Mouse (Mus musculus): ENCODE data around the gene Gabra5. TPM values are rescaled to one million over a fixed set of nuclear protein-coding genes. Genes with fewer than 3 reads are reported as not detected.

Gene Gabra5
- total RNA-seq (2021) = not detected

DNA sequence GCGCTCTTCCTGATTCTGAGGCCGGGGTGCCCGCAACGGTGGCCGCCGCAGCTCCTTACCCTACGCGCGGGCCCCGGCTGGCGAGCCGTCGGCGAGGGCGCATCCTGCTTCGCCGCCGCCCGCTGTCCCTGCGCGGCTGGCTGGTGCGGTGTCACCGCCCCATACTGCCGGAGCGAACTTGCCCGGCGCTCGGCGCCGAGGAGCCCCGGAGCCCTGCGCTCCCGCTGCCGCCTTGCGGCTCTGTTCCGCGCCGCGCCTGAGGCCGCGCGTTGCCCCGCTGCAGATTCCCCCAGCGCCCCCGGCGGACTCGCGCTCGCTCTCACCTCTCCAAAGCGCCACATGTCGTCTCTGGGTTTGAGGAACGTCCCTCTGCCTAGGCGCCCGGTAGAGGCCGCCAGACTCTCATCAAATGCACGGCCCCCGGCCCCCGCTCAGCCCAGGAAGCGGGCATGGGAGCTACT is at the start of gene Gabra5:
Gene Gabra5 (minus strand): TSS at position 379 of the 461 bp plus-strand sequence.
- peak in 1 of 2 experiments; percentile 1 for DNase-seq
- intact Hi-C loops (cut with DNase I) = no loop called here

DNA sequence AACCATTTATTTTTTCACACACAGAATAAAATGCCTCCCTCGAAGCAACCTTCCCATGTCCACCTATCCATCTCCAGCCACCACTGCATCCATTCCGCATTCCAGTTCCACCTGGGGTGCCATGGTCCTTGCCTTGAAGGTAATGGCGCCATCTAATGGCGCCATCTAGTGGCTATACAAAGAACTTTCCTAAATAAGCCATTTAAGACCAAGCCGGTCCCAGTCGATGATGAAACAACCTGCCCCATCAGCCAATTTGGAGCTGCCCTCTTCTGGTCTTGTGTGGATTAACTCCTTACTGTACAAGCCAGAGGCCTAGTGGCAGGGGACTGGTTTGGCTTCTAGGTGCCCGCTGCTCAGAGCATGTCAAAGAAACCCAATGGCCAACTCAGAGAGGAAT is 28.7 kb upstream of the Gabra5 start:
- intact Hi-C loops (cut with DNase I) = no loop called here
- DNase-seq = no peak

DNA sequence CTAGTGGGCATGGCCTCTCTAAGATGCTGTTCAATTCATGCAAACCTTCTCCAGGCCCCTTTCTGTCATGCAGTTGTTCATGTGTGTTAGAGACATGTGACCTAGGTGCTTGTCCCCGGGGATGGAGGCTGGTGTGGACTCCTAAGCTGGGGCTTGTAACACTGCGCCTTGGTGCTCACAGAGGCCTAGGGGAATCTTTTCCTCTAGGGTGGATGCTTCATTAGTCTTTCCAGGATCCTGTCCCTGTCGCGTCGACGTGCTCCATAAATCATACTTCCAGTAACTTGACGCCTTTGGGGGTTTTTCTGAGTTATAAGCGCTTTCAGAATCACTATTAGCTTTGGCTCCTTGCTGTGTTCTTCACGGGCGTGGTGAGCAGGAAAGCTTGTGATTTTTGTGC is 22.8 kb upstream of the Gabra5 start:
- intact Hi-C loops (cut with DNase I) = no loop called here
- DNase-seq = no peak

DNA sequence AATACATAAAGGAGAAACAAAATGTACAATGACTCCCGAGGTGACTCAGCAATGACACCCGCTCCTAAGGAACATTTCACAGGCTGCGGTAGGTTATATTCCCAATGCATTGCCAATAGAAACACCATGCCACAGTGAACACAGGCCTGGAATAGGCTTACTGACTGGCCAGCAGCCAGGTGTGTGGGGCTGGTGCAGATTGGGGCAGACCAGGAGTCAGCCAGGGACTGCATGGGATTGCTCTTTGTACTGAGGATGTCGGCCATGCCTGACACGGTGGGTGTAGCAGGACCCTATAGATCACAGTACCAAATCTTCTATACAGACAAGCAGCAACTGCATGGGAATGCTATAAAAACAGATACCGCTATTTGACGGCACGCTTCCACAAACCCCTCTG is 20.1 kb upstream of the Gabra5 start:
- intact Hi-C loops (cut with DNase I) = loop anchor here (10.0 kb wide), 1 partner anchor 495 kb away; no protein-coding TSS in a partner anchor
- DNase-seq = no peak

DNA sequence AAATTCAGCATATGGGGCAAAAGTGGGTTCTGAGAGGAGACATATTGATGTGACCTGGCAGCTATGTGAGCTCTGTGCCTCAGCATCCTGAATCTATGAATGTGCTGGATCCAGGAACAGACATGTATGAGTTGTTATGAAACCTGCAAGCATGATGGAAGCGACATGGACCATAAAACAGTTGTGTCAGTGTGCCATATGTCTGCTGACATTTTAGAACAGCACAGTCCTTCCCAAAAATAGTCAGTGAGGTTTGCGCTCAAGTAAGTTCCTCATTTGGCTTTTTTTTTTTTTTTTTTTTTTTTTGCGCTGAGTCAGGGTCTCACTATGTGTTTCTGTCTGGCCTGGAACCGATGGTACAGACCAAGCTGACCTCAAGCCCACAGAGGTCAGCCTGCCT is 19.6 kb upstream of the Gabra5 start:
- intact Hi-C loops (cut with DNase I) = loop anchor here (10.0 kb wide), 1 partner anchor 495 kb away; no protein-coding TSS in a partner anchor
- no peak for DNase-seq

DNA sequence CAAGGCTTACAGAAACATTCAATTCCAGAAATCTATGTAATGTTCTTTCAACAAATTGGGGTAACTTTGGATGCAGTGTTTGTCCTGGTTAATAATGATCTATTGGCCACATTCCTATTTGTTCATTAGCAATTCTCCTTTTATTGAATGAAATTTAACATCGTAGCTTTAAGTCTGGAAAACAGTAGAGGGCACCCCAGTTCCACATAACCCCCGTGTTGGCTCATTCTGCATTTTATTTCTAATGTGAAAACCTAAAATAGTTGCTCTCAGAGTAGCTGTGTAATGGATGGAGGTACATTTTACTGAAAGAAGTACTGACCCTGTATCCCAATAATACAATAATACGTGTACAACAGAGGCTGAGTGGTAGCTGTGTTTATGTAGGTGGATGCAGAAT is 3.1 kb upstream of the Gabra5 start:
- DNase-seq = peak in 1 of 2 experiments; percentile 7
- intact Hi-C loops (cut with DNase I) = no loop called here

DNA sequence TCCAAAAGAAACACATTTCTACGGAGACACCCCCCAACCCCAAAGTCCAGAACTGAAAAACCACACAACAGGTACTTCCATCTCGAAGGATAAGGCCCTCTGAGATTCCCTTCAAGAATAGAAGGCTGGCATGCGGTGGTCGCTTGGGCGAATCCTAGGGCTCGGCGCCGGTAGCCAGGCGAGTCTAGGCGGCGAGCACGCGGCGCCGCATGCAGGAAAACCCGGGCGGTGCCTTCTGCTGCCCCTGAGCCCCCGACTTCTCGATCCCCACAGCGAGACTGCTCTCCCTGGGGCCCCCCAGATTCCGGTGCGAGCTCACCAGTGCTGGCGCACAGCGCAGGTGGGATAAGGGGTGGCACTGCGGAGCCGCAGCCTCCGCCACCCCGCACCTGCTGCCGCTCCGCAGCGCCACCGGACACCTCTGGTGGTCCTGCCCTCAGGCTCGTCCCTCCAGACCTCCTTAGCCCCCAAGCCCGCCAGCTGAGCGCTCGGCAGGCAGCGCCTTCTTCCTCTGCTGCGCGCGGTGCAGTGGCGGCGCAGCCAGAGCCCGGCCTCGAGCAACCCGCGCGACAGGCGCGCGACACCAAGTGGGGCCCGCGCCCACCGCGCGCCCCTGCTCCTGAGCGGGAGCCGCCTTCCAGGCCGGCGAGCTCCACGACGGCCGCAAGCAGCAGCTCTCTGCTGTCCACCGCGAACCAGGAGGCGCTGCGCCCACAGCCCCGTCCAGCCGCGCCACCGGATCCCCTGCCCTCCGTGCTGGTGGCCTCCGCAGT is 813 bp downstream of the Gabra5 start:
- intact Hi-C loops (cut with DNase I) = no loop called here
- no peak for DNase-seq

DNA sequence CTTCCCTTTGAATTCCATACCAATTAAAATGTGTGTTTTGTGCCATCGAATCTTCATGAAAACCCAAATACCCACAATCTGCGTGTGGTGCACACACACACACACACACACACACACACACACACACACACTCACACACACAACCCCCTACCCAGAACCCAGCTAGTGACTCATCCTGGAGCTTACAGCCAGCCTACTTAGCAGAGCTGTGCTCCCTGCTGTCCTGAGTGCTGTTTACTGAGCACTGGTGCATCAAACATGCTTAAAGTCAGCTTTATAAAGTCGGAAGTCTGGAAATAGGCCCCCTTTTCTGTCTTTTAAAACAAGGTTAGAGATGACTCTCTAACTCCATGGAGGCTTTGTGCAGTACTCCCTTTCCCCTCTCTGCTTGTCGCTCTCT is 7.0 kb downstream of the Gabra5 start:
- no peak for DNase-seq
- intact Hi-C loops (cut with DNase I) = no loop called here

DNA sequence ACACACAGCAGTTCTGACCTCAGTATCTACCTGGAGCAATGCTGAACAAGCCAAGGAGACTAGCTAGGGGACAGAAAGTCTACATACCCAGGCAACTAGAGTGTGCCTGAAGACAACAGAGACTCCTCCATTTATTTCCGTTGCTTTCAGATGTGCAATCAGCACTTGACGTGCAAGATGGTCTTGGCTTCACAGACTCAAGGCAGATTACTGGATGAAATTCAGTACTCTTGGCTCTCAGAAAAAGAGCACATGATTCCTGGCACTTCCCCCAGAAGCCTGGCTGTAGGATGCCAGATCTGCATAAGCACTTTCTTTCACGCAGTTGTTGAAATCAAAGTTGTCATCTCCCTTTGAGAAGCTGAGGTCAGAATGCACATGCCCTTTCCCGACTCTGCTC is 18.1 kb downstream of the Gabra5 start:
- DNase-seq = no peak
- intact Hi-C loops (cut with DNase I) = no loop called here

DNA sequence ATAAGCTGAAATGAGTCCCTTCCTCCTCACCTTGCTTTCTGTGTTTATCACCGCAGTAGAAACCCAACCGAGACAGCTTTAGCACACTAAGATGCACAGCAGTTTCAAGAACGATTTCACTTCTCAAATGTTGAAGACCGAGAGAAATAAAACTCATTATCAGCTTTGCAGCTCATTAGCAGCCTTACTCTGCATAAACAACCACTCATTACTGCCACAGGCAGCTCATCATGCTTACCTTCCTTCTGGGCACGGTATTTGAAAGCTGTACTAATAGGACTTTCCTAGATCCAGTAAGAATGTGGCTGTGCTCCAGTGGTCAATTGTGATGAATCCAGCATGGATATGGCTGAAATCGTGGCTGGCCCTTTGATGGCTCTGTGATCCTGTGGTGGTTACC is 23.0 kb downstream of the Gabra5 start:
- DNase-seq = no peak
- intact Hi-C loops (cut with DNase I) = no loop called here

DNA sequence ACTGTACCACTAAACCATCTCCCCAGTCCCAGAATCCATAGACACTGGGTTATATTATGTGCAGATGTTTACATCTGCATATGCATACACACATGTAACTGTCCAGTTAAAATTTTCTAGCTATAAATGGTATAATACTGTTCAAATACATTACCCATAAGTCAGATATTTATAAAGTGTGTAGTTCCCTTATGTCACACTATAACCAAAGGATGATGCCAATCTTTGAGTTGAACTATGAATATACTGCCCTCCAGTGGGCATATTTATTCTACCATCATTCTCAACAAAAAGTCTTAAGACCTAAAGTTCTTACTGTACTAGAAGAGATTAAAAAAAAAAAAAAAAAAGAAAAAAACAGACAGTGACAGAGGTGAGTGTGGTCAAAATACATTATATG is 27.0 kb downstream of the Gabra5 start:
- peak in 1 of 2 experiments; percentile 4 for DNase-seq
- intact Hi-C loops (cut with DNase I) = no loop called here

DNA sequence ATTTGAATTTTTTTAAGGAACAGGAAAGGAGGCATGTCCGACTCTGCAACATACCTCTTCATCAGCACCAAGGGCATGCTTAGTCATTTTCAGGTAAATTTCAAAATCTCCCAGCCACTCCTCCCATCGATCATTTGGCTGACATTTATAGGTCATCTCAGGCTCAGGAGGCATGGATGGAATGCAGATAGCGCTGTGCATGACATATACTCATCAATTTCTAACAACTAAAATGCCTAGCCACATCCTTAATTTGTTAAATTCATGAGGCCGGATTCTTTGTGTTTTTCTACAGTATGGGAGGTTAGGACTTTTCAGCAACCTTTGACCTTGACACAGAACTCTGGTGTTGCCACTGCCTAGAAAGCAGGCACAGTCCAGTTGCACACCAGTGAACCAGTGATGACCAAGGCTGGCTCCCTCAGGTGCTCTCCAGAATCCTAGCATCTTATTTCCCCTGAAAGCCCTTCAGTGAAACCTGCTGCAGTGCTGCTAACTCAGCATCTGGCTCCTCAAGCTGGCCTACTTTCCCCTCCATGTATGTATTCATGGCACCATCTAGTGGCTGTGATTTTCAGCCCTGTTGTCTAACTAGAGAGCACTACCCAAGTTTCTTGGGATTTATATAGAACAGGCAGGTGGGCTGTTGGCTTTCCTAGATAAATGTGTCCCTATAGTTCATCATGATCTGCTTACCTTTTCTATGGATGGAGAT is 35.9 kb downstream of the Gabra5 start:
- intact Hi-C loops (cut with DNase I) = loop anchor here (2.0 kb wide), 1 partner anchor 1183 kb away; no protein-coding TSS in a partner anchor
- peak; percentile 48 to 57 for DNase-seq

DNA sequence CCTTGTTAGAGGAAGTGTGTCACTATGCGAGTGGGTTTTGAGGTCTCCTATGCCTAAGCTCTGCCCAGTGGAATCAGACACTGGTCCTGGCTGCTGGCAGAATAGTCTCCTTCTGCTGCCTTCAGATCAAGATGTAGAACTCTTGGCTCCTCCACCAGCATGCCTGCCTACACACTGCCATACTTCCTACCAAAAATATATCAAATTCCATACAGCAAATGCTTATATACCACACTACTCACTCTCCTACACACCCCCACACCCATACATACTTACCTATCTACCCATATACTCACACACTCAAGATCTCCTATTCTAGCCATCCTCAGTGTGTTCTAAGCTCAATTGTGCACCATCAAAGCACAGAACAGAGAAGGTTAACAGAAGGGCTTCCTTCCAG is 38.5 kb downstream of the Gabra5 start:
- DNase-seq = no peak
- intact Hi-C loops (cut with DNase I) = no loop called here

DNA sequence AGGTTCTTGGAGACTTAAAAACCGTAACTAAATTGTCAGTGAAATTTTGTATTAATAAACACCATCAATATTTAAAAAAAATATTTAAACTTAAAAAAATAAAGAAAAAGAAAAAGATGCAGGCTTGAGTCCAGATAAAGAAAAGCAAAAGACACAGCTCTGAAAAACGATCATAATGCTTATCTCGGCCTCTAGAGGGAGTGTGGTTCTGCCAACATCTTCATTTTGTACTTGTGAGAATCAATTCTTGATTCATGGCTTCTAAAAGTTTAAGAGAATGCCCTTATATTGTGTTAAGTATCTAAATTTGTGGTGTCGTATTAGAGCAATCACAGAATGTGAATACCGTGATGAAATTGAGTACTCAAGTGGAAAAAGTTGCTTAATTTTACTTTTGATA is 49.5 kb downstream of the Gabra5 start:
- no peak for DNase-seq
- intact Hi-C loops (cut with DNase I) = loop anchor here (10.0 kb wide), 1 partner anchor 56 kb away; no protein-coding TSS in a partner anchor

DNA sequence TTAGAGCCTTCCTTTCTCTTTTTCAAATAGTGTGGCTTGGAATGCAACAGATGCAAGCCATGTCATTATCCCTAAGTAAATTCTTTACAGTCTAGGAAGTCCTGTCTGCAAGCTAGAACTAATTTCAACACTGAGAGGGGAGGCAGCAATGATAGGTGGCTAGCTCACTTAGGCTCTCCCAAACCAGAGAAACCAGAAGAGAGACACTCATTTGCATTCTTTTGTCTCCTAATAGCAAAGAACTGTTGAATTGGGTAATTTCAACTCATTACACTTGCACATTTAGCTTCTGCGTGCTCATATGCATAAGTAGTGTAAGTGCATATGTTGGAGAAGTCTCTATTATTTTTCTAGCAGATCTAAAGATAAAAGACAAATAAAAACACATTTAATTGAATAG is 61.6 kb downstream of the Gabra5 start:
- intact Hi-C loops (cut with DNase I) = no loop called here
- no peak for DNase-seq

DNA sequence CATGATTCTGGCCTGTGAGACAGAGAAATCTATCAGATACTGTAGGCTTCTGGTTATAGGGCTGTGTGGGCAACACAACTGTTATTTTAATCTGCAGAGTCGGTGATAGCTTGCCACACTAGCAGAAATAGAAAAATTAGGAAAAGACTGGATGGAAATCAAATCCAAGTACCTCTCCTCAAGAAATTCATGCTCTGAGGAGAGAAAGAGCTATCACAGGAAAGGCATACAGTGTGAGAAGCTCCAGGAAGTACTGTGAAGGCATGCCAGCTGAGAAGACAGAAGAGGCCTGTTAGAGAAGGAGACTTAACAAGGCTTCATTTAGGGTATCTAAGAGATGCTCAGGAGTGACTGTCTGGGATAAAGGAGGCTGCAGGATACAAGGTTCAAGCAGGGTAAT is 87.2 kb downstream of the Gabra5 start:
- intact Hi-C loops (cut with DNase I) = no loop called here
- DNase-seq = no peak

DNA sequence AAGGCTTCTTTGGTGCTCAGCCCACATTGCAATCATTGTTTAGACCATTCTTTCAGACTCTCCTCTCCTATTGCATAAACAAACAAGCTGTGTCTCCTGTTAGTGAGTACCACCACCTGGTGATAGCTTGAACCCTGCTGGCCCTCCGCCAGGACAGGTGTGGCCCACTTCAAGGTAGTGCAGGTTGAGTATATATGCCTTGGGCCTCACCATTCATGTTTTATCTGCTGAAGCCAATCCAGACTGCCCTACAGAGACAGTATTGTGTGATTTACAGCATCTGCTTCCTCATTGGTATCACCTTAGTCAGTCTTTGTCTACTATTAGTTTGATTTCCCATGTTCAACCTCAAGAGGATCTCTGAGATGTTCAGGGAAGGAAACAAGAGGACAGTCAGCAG is 88.8 kb downstream of the Gabra5 start:
- intact Hi-C loops (cut with DNase I) = no loop called here
- no peak for DNase-seq

DNA sequence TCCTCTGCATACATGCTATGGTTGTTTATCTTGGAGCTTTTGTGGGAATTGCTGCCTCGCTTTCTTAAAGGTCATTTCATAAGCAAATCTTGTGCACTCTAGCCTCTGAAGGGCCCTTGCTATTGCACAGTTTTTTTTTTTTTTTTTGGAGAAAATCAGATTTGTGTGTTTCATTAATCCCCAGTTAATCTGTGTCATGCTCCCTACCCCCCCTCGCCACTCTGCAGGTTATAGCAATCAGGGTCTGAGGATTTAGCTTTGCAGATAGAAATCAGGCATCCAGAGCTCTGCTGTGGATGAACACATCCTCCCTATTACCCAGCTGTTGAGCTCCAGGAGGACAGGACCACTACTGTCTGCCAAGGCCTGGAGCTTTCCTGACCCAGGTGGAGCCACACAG is 90.5 kb downstream of the Gabra5 start, which contains the start of gene Gabrb3:
Gene Gabrb3 (plus strand): TSS at position 301 of the 400 bp plus-strand sequence.
- intact Hi-C loops (cut with DNase I) = no loop called here
- no peak for DNase-seq

DNA sequence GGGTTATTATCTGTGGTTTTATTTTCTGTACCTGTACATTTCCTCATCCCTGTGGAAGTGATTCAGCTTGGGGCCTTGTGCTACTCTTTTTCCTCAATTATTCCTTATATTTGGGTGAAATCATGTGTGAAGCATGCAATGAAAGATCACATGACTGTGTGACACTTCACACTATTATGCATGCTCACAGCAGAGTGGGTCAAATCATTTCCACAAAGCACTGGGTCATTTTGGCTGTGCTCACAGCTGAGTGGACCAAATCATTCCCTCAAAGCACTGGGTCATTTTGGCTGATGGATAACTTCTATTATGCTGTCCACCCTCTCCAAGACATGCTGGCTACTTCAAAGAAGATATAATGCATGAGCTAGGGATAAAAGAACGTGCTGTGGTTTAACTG is 97.0 kb downstream of the Gabra5 start:
- intact Hi-C loops (cut with DNase I) = no loop called here
- no peak for DNase-seq

DNA sequence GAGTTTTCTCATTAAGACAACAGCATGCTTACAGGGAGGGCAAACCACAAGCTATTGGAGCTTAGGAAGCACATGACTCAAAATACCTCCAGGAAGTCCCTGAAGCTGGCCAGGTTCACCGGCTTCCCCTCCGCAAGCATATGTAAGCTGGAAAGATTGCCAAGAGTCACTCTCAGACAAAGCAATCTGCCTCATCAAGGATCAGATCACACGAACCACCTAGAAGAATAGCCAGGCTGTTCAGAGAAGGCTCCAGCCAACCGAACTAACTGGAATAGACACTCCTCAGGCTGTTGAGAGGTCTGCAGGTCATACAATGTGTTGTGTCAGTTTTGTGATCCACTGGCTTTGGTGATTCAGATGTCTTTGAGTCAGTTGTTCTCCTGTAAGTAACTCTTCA is 98.7 kb downstream of the Gabra5 start:
- no peak for DNase-seq
- intact Hi-C loops (cut with DNase I) = no loop called here

DNA sequence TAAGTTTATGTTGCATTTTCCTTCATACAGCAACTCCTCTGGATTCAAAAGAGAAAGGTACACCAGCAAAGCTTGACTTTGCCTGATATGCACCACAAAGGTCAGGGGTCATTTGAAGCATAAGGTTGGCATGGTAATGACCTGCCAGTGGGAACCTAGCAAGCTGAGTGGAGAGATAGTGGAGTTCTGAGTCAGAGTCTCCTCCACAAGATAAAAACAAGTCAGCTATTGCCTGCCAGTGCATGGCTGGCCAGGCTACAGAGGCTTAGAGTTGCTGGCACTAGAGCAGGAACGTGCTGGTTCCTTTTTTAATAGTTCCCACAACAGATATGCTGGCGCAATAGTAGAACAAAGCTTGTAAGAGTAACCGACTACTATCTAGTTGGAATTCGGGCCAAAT is 116.3 kb downstream of the Gabra5 start:
- peak in 1 of 2 experiments; percentile 12 for DNase-seq
- intact Hi-C loops (cut with DNase I) = no loop called here

DNA sequence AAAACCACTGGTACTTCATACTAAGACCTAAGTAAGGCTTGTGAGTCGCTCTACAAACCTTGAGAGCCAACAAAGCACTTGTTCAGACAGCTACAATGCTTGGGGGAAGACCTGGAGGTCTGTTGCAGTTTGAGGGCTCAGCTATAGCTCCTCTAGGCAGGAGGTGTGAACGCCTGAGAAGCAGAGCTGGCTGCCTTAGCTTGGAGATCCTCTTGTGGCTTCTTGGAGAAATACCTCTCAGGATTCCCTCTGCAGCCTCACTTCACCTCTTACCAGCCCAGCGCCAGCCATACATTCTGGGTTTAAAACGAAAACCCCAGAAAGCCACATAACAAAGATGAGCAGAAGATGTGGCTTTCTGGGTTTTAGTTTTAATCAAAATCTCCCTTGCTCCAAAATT is 119.8 kb downstream of the Gabra5 start:
- intact Hi-C loops (cut with DNase I) = no loop called here
- DNase-seq = no peak
